Mouse (Mus musculus): ENCODE data around the gene Dvl1. TPM values are rescaled to one million over a fixed set of nuclear protein-coding genes. Genes with fewer than 3 reads are reported as not detected.

Gene Dvl1
- polyA plus RNA-seq, 1 experiment, result 123 TPM

DNA sequence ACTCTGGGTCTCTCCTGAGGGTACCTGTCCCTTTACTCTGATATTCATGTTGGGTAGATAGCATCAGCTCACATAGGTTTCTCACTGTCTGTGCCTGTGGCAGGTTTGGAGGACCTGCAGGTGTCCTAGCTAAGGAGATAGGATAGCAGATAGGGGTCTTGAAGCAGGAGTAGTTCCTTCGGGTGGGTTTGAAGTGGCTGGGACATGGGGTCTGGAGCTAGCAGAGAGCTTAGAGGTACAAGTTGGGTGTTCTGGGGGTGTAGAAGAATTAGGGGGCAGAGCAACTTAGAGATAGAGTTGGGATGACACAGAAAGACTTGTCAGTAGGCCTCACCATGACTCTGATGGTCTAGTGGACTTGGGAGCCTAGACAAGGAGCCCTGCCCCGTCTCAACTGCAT is 2.2 kb downstream of the Dvl1 start:
- Histone ChIP-seq H3K4me3 (ENCODE audit: insufficient read depth, low read depth, low read length) (no peak overlapping the region), H3K27ac (ENCODE audit: insufficient read depth, low read depth, low read length) (peak overlapping the region; percentile 20; the same call in 1 of the 2 replicates), H3K27me3 (replicated peaks; ENCODE audit: control insufficient read depth, insufficient read depth, low read length) (no peaks in the 10 kb centered on the region), H3K4me1 (ENCODE audit: control insufficient read depth, insufficient read depth, low read length) (peaks cover 38% of the 10 kb centered on the region), H3K36me3 (ENCODE audit: control insufficient read depth, insufficient read depth, low read length) (no peaks in the 10 kb centered on the region)
- WGBS, result 64% methylated on average over 2 of the region's 2 CpGs
- no peak for DNase-seq
- no peak for TF ChIP-seq POLR2A (IDR thresholded peaks at IDR 0.05; ENCODE audit: low read depth, low read length)

DNA sequence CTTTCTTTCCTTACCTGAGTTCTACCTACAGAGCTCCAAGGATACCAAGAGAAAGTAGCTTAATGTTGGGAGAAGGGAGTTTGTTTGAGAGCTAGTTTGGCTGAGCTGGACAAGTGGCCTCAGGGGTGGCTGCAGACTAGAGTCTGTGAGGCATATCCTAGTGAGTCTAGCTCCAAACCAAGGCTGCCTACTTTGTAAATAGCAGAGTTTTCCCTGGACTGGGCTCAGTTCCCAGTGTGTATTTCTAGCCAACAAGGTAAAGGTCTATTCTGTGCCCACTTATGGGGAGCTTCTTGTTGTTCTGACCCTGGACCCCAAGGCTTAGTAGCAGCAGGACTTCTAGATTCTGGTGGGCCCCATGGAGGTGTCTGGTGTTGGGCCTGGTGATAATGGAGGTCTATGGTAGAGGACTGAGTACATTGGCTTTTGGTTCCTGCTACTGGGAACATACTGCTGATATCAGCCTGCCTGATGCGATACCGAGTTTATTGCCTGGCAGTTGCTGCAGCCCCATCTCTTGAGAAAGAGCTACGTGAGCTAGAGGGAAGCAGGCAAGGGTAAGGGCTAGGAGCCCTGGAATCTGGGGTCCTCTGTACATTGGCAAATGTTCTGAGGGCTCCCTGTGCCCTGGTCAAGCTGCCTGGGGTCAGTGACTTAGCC is 2.7 kb downstream of the Dvl1 start:
- 0 out of 2 replicates have a peak overlapping the region, but pooled peaks have one; percentile 20 for H3K27ac ChIP-seq (ENCODE audit: insufficient read depth, low read depth, low read length)
- H3K27me3 ChIP-seq (replicated peaks; ENCODE audit: control insufficient read depth, insufficient read depth, low read length), result no peaks in the 10 kb centered on the region
- DNase-seq, result peak; percentile 82
- H3K36me3 ChIP-seq (ENCODE audit: control insufficient read depth, insufficient read depth, low read length), result no peaks in the 10 kb centered on the region
- WGBS, result 61% methylated on average over 3 of the region's 3 CpGs
- H3K4me1 ChIP-seq (ENCODE audit: control insufficient read depth, insufficient read depth, low read length), result peaks cover 38% of the 10 kb centered on the region
- H3K4me3 ChIP-seq (ENCODE audit: insufficient read depth, low read depth, low read length), result no peak overlapping the region
- TF ChIP-seq POLR2A (IDR thresholded peaks at IDR 0.05; ENCODE audit: low read depth, low read length), result no peak
- TF ChIP-seq CTCF (conservative IDR thresholded peaks at IDR 0.05; ENCODE audit: insufficient read depth, insufficient read length, low read depth, low read length), result no peak

DNA sequence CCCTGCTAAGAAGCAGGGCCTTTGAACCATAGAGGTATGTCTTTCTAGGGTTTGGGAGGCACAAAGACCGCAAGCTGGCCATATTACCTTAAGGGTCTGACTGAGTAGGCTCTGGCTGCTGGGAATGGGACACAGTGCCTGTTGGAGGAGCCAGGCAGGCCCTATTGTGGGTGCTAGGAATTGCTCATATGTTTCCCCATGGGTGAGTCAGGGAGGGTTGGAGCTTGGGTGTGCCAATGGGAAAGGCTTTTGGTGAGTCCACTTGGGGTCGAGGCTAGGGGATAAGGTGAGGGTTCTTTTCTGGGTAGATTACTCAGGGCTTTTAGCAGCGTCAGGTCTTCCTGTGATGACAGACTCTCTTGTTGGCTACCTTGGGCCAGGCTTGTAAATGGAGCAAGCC is 4.2 kb downstream of the Dvl1 start:
- H3K4me3 ChIP-seq (ENCODE audit: insufficient read depth, low read depth, low read length), result no peak overlapping the region
- DNase-seq, result no peak

DNA sequence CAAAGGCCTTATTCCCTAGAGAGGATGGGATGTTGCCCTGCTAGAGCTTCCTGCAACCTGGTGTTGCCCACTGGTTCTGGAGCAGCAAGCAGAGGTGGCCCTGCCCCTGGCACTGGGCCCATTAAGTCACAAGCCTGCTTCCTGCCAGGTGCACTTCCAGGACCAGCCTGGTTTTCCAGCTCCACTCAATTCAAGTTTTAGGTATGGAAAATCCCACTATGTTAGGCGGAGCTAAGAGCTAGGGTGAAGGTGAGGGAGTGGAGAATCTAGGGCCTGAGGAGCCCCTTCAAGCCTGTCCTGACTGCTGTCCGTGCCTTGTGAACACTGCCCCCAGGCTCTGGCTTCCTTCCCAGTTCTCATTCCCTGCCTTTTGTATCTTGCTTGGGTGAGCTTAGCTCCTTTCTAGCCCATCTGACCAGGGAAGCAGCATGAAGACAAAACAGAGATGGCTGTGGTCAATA is 4.8 kb downstream of the Dvl1 start:
- Histone ChIP-seq H3K4me1 (ENCODE audit: control insufficient read depth, insufficient read depth, low read length) (peaks cover 38% of the 10 kb centered on the region), H3K27ac (ENCODE audit: insufficient read depth, low read depth, low read length) (peak overlapping the region; percentile 26; the same call in 1 of the 2 replicates), H3K36me3 (ENCODE audit: control insufficient read depth, insufficient read depth, low read length) (no peaks in the 10 kb centered on the region; the same call in 1 of the 2 replicates), H3K4me3 (ENCODE audit: insufficient read depth, low read depth, low read length) (no peak overlapping the region), H3K27me3 (replicated peaks; ENCODE audit: control insufficient read depth, insufficient read depth, low read length) (no peaks in the 10 kb centered on the region)
- DNase-seq, result peak; percentile 85
- 37% methylated on average over 2 of the region's 2 CpGs for WGBS
- no peak for TF ChIP-seq CTCF (conservative IDR thresholded peaks at IDR 0.05; ENCODE audit: insufficient read depth, insufficient read length, low read depth, low read length)
- no peak for TF ChIP-seq POLR2A (IDR thresholded peaks at IDR 0.05; ENCODE audit: low read depth, low read length)

More for the DNA sequence above, 4.2 kb downstream of the Dvl1 start:
- H3K4me1 ChIP-seq (ENCODE audit: control insufficient read depth, insufficient read depth, low read length), result peaks cover 38% of the 10 kb centered on the region
- H3K27me3 ChIP-seq (replicated peaks; ENCODE audit: control insufficient read depth, insufficient read depth, low read length), result no peaks in the 10 kb centered on the region
- WGBS, result 79% methylated on average over 3 of the region's 3 CpGs
- peak overlapping the region; percentile 26; the same call in 1 of the 2 replicates for H3K27ac ChIP-seq (ENCODE audit: insufficient read depth, low read depth, low read length)
- H3K36me3 ChIP-seq (ENCODE audit: control insufficient read depth, insufficient read depth, low read length), result no peaks in the 10 kb centered on the region; the same call in 1 of the 2 replicates
- TF ChIP-seq POLR2A (IDR thresholded peaks at IDR 0.05; ENCODE audit: low read depth, low read length), result no peak
- no peak for TF ChIP-seq CTCF (conservative IDR thresholded peaks at IDR 0.05; ENCODE audit: insufficient read depth, insufficient read length, low read depth, low read length)

DNA sequence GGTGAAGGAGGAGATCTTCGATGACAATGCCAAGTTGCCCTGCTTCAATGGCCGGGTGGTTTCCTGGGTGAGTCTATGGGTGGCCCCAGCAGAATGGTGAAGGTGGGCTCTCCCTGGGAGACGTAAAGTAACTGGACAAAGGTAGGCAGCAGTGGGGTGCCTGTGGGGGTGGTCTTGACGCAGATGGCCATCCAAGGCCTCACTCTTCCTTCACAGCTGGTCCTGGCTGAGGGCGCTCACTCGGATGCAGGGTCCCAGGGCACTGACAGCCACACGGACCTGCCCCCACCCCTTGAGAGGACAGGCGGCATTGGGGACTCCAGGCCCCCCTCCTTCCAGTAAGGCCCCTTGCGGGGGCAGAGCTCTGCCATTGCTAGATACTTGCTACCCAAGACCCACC is 6.2 kb downstream of the Dvl1 start:
- Histone ChIP-seq H3K36me3 (ENCODE audit: control insufficient read depth, insufficient read depth, low read length) (no peaks in the 10 kb centered on the region; the same call in 1 of the 2 replicates), H3K4me1 (ENCODE audit: control insufficient read depth, insufficient read depth, low read length) (peaks cover 37% of the 10 kb centered on the region), H3K4me3 (ENCODE audit: insufficient read depth, low read depth, low read length) (no peak overlapping the region), H3K27ac (ENCODE audit: insufficient read depth, low read depth, low read length) (no peak overlapping the region), H3K27me3 (replicated peaks; ENCODE audit: control insufficient read depth, insufficient read depth, low read length) (no peaks in the 10 kb centered on the region)
- 89% methylated on average over 9 of the region's 9 CpGs for WGBS
- TF ChIP-seq CTCF (conservative IDR thresholded peaks at IDR 0.05; ENCODE audit: insufficient read depth, insufficient read length, low read depth, low read length) (no peak), POLR2A (IDR thresholded peaks at IDR 0.05; ENCODE audit: low read depth, low read length) (no peak)
- DNase-seq, result no peak

DNA sequence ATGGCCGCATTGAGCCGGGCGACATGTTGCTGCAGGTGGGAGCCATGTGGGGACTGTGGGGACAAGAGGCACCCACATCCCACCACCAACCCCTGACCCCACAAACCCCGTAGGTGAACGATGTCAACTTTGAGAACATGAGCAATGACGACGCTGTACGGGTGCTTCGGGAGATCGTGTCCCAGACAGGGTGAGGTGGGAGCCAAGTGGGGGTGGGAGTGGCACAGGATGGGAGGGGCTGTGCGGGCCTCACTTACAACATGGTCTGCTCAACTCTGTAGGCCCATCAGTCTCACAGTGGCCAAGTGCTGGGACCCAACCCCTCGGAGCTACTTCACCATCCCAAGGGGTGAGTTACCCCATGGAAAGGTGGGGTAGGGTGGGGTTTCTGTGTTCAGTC is 7.8 kb downstream of the Dvl1 start:
- Histone ChIP-seq H3K27me3 (replicated peaks; ENCODE audit: control insufficient read depth, insufficient read depth, low read length) (no peaks in the 10 kb centered on the region), H3K4me1 (ENCODE audit: control insufficient read depth, insufficient read depth, low read length) (peaks cover 24% of the 10 kb centered on the region), H3K36me3 (ENCODE audit: control insufficient read depth, insufficient read depth, low read length) (no peaks in the 10 kb centered on the region; the same call in 1 of the 2 replicates), H3K27ac (ENCODE audit: insufficient read depth, low read depth, low read length) (no peak overlapping the region), H3K4me3 (ENCODE audit: insufficient read depth, low read depth, low read length) (no peak overlapping the region)
- TF ChIP-seq POLR2A (IDR thresholded peaks at IDR 0.05; ENCODE audit: low read depth, low read length), result no peak
- no peak for TF ChIP-seq CTCF (conservative IDR thresholded peaks at IDR 0.05; ENCODE audit: insufficient read depth, insufficient read length, low read depth, low read length)
- DNase-seq, result no peak
- 96% methylated on average over 12 of the region's 12 CpGs for WGBS

DNA sequence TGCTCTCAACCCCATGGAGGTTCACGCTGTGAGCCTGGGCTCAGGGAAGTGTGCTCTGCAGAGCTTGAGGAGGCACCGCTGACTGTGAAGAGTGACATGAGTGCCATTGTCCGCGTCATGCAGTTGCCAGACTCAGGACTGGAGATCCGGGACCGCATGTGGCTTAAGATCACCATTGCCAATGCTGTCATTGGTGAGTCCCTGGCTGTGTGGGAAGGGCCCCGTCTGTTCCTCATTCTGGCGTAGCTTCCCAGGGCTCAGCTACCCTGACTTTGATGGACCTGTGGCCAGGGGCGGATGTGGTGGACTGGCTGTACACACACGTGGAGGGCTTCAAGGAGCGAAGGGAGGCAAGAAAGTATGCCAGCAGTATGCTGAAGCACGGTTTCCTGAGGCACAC is 8.9 kb downstream of the Dvl1 start:
- Histone ChIP-seq H3K27ac (ENCODE audit: insufficient read depth, low read depth, low read length) (no peak overlapping the region), H3K27me3 (replicated peaks; ENCODE audit: control insufficient read depth, insufficient read depth, low read length) (no peaks in the 10 kb centered on the region), H3K36me3 (ENCODE audit: control insufficient read depth, insufficient read depth, low read length) (no peaks in the 10 kb centered on the region; the same call in 1 of the 2 replicates), H3K4me1 (ENCODE audit: control insufficient read depth, insufficient read depth, low read length) (peaks cover 16% of the 10 kb centered on the region), H3K4me3 (ENCODE audit: insufficient read depth, low read depth, low read length) (no peak overlapping the region)
- no peak for TF ChIP-seq CTCF (conservative IDR thresholded peaks at IDR 0.05; ENCODE audit: insufficient read depth, insufficient read length, low read depth, low read length)
- no peak for TF ChIP-seq POLR2A (IDR thresholded peaks at IDR 0.05; ENCODE audit: low read depth, low read length)
- WGBS, result 94% methylated on average over 12 of the region's 12 CpGs
- no peak for DNase-seq

Measured in kidney, adult 2 months (tissue).